Mouse (Mus musculus) spleen, adult 12 weeks (tissue): ENCODE results near the gene Sdr9c7.
"Not testable (repeated sequence)": the region's sequence is repeated elsewhere in the genome, so short reads cannot be mapped to it uniquely, and the experiment has no call there.

ENCODE experiments used
- DNase-seq: peaks from one replicate; pipeline ENCODE4 v3.0.0; 2022; ENCODE audit warnings: low spot score

The Sdr9c7 gene

DNA sequence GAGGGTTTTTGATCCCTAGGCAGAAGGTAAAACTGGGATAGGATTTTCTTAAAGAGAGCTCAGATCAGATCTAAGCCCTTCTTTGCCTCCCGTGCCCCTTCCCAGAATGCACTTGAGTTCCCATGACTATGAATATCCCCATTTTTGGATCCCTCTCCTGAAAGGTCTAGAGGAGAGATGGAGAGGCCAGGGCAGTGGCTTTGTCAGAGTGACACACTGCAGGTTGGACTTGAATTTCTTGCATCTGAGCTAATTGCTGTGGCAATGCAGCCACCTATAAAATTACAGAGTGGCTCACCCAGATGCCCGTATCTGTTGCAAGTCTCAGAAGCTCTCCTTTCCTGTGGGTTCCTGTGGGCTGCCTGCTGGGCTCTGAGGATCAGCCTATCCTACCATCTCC, at the start of gene Sdr9c7:
Sdr9c7 (plus strand) TSS at position 301 of the 400 bp plus-strand sequence.
- no peak for DNase-seq

- no peak for DNase-seq
These were observed 48.7 kb upstream of the Sdr9c7 start, which contains the start of gene Rdh19 for GRCm38 (mm10) chr10:127849628-127850027. Gene Rdh19 (plus strand): TSS chr10:127849928.

- DNase-seq = no peak
These were observed 41.9 kb upstream of the Sdr9c7 start for GRCm38 (mm10) chr10:127856376-127856775.

DNA sequence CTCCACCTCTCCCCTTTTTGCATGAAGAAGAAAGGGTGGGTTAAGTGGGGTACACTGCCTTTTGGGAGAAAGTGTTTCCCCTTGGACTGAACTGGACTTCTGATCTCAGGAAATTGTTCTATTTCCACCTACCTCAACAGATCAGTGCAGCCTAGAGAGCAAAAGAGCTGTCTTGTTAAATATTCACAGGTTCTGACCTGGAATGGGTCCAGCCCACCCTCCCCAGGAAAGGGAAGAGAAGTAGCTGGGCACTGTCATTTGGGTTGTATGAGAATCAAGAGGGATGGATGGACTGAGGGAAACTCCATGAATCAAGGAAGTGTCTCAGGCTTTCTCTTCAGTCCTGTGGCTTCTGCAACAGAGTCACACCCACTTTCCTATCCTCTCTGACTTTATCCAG, 33.4 kb upstream of the Sdr9c7 start:
- DNase-seq = no peak

DNA sequence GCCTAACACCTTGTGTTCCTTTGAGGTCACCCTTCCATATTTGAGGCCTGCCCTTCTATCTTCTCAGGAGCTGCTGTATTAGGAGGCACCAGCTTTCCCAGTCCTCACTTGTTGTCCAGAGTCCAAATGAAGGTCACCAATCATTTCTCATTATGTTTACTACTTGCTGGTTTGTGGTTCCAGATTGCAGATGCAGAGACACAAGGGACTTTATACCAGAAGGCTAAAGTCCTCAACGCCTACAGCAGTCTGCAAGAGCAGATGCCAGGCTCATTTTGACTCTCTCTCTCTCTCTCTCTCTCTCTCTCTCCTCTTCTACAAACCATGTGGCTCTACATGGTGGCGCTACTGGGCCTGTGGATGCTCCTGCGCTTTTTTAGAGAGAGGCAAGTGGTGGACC, 32.1 kb upstream of the Sdr9c7 start, which contains the start of gene Rdh16f2:
Rdh16f2 (plus strand) TSS at position 243 of the 400 bp plus-strand sequence.
- no peak for DNase-seq

GRCm38 (mm10) chr10:127872484-127872883, 25.8 kb upstream of the Sdr9c7 start:
- DNase-seq = no peak

GRCm38 (mm10) chr10:127877681-127878080, 20.6 kb upstream of the Sdr9c7 start:
- DNase-seq = no peak

DNA sequence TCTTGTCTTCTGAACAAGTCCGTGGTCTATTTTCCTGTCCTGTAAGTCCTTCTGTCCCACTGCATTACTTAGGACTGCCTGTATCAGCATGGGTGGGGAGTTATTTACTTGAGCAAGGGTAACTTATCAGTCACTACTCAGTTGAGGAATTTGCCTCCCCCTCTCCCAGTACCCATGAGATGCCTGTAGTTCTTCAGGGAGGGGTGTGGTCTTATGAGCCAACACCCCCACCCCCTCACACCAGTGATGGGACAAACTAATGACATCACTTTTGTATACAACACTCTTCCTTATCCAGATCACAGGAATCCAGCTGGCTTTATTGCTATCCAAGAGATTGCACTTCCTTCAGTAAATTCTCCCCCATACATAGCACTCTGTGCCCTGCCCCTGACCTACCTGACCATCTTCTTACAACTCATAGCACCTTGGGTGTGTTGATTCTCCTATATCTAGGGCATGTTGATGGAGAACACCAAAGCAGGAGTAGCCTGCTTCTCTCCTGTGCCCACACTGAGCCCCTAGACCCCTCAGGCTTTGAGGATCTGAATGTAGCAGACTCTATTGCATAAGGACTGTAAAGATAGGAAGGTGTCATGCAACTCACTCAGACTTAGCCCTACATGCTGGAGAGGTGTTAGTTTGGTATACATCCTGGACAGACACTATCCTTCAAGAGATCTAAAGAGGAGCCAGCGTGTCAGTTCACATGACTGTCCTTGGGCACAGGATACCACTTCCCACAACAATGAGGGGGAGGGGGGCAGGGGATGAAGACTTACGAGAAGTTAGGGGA, 19.9 kb upstream of the Sdr9c7 start:
- DNase-seq = no peak

- DNase-seq = no peak
These were observed 19.1 kb upstream of the Sdr9c7 start for GRCm38 (mm10) chr10:127879155-127879688.

GRCm38 (mm10) chr10:127881041-127881440, 17.3 kb upstream of the Sdr9c7 start:
- no peak for DNase-seq

GRCm38 (mm10) chr10:127886551-127886950, 11.8 kb upstream of the Sdr9c7 start:
- no peak for DNase-seq

DNA sequence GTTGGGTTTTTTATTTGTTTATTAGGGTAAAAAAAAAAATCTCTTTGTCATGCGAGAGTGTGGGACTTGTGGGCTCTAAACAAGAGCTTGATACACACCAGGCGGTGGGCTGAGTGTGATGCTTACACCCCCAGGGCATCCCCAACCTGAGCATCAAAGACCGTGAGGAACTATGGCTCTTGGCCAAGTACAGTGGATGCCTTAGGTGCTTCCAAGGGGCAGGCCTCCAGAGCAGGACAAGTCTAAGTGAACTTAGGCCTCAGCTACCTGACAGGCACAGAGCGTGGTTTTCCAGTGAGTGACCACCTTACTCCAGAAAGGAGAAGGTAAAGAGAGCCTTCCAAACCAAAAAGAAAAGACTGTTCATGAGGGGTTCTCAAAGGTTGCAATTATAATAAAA, 11.3 kb upstream of the Sdr9c7 start:
- DNase-seq = no peak

- DNase-seq = no peak
These were observed 9.7 kb upstream of the Sdr9c7 start, which contains the start of gene Rdh7 for GRCm38 (mm10) chr10:127888605-127889004. Gene Rdh7 (minus strand): TSS chr10:127888817.

DNA sequence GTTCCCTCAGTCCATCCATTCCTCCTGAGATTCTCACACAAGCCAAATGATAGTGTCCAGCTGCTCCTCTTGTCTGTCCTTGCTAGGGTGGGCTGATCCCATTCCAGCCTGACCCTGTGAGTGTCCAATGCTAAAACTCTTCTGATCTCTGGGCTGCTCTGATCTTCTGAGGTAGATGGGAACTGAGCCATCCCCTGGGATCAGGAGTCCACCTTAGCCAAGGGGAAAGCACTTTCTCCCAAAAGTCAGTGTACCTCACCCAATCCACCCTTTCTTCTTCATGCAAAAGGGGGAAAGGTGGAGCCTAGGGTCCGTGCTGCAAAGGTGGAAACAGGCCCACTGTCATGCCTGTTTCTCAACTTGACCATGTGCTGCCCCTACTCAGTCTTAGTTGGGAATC, 6.8 kb upstream of the Sdr9c7 start:
- no peak for DNase-seq

GRCm38 (mm10) chr10:127893163-127894022, 4.9 kb upstream of the Sdr9c7 start:
- not testable (repeated sequence) for DNase-seq

DNA sequence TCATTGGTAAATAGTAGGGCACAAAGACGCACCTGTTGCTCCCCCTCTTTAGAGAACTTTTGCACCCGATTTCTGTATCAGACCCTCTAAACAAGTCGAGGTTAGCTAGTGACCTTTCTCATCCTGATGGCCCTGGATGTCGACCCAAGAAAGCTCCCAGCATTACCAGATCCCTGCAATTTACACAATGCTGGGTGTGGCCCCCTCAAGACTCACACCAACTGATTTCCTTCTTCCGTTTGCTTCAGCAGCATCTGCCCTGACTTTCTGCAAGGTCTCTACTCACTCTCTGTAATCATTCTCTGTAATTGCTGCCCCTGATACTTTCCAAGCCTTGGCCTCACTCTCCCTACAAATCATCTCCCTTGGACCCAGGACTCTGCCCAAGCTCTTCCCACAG, 1.6 kb upstream of the Sdr9c7 start:
- DNase-seq = no peak

- no peak for DNase-seq
These were observed 812 bp upstream of the Sdr9c7 start for GRCm38 (mm10) chr10:127897506-127897905.

DNA sequence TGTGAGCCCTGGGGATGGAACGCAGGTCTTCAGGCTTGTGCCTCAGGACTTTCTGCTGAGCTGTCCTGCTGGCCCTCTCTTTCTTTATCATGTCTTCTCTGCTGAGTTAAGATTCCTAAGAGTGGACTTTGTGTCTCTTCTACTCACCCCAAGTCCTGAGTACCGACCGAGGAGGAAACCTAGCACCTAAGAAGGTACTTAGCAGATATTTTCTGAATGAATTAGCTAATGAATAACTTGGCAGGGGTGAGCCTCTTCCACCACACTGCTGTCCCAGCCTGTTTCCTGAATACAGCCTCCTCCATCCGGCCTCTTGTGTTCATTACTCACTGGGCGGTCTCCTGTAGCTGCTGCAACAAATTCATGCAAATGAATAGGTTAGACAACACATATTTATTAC, 1.5 kb downstream of the Sdr9c7 start:
- DNase-seq = no peak

DNA sequence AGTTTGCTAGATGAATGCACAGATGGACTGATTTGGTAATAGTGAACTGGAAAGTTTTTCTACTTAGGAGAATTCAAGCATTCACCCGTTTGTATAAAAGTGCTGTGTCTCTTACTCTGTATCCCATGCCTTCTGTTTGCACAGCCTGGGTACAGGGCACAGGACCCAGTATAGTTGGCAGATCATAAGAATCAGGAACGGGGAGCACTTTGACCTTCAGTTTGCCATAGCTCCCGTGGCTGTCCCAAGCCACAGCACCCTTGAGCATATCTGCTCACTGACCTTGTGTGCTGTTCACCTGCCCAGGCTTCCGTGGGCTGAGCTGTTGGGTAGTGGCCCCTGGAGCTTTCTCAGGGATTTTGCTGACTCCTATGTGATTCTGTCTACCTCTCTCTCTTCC, 3.4 kb downstream of the Sdr9c7 start:
- DNase-seq = no peak

DNA sequence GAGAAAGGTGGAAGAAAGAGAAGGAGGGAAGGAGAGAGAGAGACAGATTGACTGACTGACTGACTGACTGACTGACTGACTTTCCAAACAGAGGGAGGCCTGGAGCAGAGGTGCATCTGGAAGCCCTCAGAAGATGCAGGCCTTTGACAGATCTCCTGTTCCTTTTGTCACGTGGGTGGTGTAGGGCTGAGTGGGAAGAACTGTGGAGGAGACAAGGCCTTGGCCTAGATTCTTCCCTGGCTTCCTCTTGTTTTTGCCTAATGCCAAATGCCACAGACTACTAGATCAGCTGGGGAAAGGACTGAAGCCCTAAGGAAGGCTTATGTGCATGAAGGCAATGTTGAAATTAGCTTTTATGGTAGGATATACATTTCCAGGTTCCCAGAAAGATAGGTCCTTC, 4.8 kb downstream of the Sdr9c7 start:
- DNase-seq = no peak

GRCm38 (mm10) chr10:127904718-127905446, 6.6 kb downstream of the Sdr9c7 start:
- no peak for DNase-seq

- DNase-seq = no peak
These were observed 7.8 kb downstream of the Sdr9c7 start for GRCm38 (mm10) chr10:127906138-127906537.
